Mouse (Mus musculus): Measurements from ENCODE around the gene Arl8b. TPM values are rescaled to one million over a fixed set of nuclear protein-coding genes. Genes with fewer than 3 reads are reported as not detected.
"Not testable (repeated sequence)": the region's sequence is repeated elsewhere in the genome, so short reads cannot be mapped to it uniquely, and the experiment has no call there.

The Arl8b gene
- polyA plus RNA-seq, 1 experiment from 2014 or later, result 65.9 TPM

- DNase-seq (ENCODE audit: low spot score), result no peak
- no peaks in the 10 kb centered on the region for H3K27me3 ChIP-seq (ENCODE audit: insufficient read depth, poor library complexity, severe bottlenecking)
- peaks cover 90% of the 10 kb centered on the region for H3K36me3 ChIP-seq
- H3K4me3 ChIP-seq, result no peak overlapping the region
- WGBS, result 93% methylated on average over 7 of the region's 7 CpGs
- no peak overlapping the region for H3K27ac ChIP-seq
- no peaks in the 10 kb centered on the region for H3K4me1 ChIP-seq (replicated peaks)
- no peaks in the 10 kb centered on the region for H3K9me3 ChIP-seq
These were observed 61.9 kb downstream of the Arl8b start for GRCm38 (mm10) chr6:108844771-108845170.

GRCm38 (mm10) chr6:108852088-108852670, 69.3 kb downstream of the Arl8b start:
- H3K27me3 ChIP-seq (ENCODE audit: insufficient read depth, poor library complexity, severe bottlenecking), result no peaks in the 10 kb centered on the region
- H3K9me3 ChIP-seq, result no peaks in the 10 kb centered on the region
- no peak overlapping the region for H3K4me3 ChIP-seq
- H3K4me1 ChIP-seq (replicated peaks), result no peaks in the 10 kb centered on the region
- H3K36me3 ChIP-seq, result peaks cover 96% of the 10 kb centered on the region
- H3K27ac ChIP-seq, result no peak overlapping the region
- WGBS, result 95% methylated on average over 8 of the region's 8 CpGs
- no peak for DNase-seq (ENCODE audit: low spot score)

- Histone ChIP-seq H3K27me3 (ENCODE audit: insufficient read depth, poor library complexity, severe bottlenecking) (no peaks in the 10 kb centered on the region), H3K36me3 (peaks cover 96% of the 10 kb centered on the region), H3K4me3 (no peak overlapping the region), H3K27ac (no peak overlapping the region), H3K9me3 (no peaks in the 10 kb centered on the region), H3K4me1 (replicated peaks) (no peaks in the 10 kb centered on the region)
- DNase-seq (ENCODE audit: low spot score), result no peak
- 96% methylated on average over 5 of the region's 5 CpGs for WGBS
These were observed 70.1 kb downstream of the Arl8b start for GRCm38 (mm10) chr6:108852986-108853385.

- Histone ChIP-seq H3K4me1 (replicated peaks) (no peaks in the 10 kb centered on the region), H3K27ac (no peak overlapping the region), H3K4me3 (no peak overlapping the region), H3K36me3 (peaks cover 62% of the 10 kb centered on the region), H3K9me3 (peaks cover 4% of the 10 kb centered on the region; the same call in 1 of the 2 replicates), H3K27me3 (ENCODE audit: insufficient read depth, poor library complexity, severe bottlenecking) (no peaks in the 10 kb centered on the region)
- DNase-seq (ENCODE audit: low spot score), result no peak
- 94% methylated on average over 9 of the region's 9 CpGs for WGBS
These were observed 75.7 kb downstream of the Arl8b start for GRCm38 (mm10) chr6:108858583-108858982.

- no peak for DNase-seq (ENCODE audit: low spot score)
- Histone ChIP-seq H3K9me3 (peaks cover 4% of the 10 kb centered on the region; the same call in 1 of the 2 replicates), H3K36me3 (peaks cover 36% of the 10 kb centered on the region), H3K4me1 (replicated peaks) (no peaks in the 10 kb centered on the region), H3K4me3 (no peak overlapping the region), H3K27ac (no peak overlapping the region), H3K27me3 (ENCODE audit: insufficient read depth, poor library complexity, severe bottlenecking) (no peaks in the 10 kb centered on the region)
- WGBS, result 82% methylated on average over 1 of the region's 1 CpGs
These were observed 78.3 kb downstream of the Arl8b start for GRCm38 (mm10) chr6:108861226-108861625.

GRCm38 (mm10) chr6:108862548-108862947, 79.6 kb downstream of the Arl8b start:
- H3K27ac ChIP-seq, result no peak overlapping the region
- no peaks in the 10 kb centered on the region for H3K27me3 ChIP-seq (ENCODE audit: insufficient read depth, poor library complexity, severe bottlenecking)
- peaks cover 4% of the 10 kb centered on the region; the same call in 1 of the 2 replicates for H3K9me3 ChIP-seq
- WGBS, result 85% methylated on average over 2 of the region's 2 CpGs
- no peaks in the 10 kb centered on the region for H3K4me1 ChIP-seq (replicated peaks)
- DNase-seq (ENCODE audit: low spot score), result no peak
- no peak overlapping the region for H3K4me3 ChIP-seq
- H3K36me3 ChIP-seq, result peaks cover 22% of the 10 kb centered on the region

- 85% methylated on average over 5 of the region's 5 CpGs for WGBS
- Histone ChIP-seq H3K27me3 (ENCODE audit: insufficient read depth, poor library complexity, severe bottlenecking) (no peaks in the 10 kb centered on the region), H3K27ac (no peak overlapping the region), H3K9me3 (peaks cover 4% of the 10 kb centered on the region; the same call in 1 of the 2 replicates), H3K36me3 (peaks cover 3% of the 10 kb centered on the region; the same call in 1 of the 2 replicates), H3K4me3 (no peak overlapping the region), H3K4me1 (replicated peaks) (no peaks in the 10 kb centered on the region)
- DNase-seq (ENCODE audit: low spot score), result no peak
These were observed 83.4 kb downstream of the Arl8b start for GRCm38 (mm10) chr6:108866317-108866716.

GRCm38 (mm10) chr6:108869031-108869430, 86.1 kb downstream of the Arl8b start:
- H3K27me3 ChIP-seq (ENCODE audit: insufficient read depth, poor library complexity, severe bottlenecking); DNase-seq (ENCODE audit: low spot score); H3K4me1 ChIP-seq (replicated peaks); H3K36me3 ChIP-seq; H3K27ac ChIP-seq; H3K9me3 ChIP-seq; H3K4me3 ChIP-seq: not testable (repeated sequence)
- WGBS, result 70% methylated on average over 2 of the region's 2 CpGs

- Histone ChIP-seq H3K4me3 (no peak overlapping the region), H3K9me3 (no peaks in the 10 kb centered on the region), H3K36me3 (no peaks in the 10 kb centered on the region), H3K27ac (no peak overlapping the region), H3K27me3 (ENCODE audit: insufficient read depth, poor library complexity, severe bottlenecking) (no peaks in the 10 kb centered on the region), H3K4me1 (replicated peaks) (no peaks in the 10 kb centered on the region)
- WGBS, result 88% methylated on average over 2 of the region's 2 CpGs
- no peak for DNase-seq (ENCODE audit: low spot score)
These were observed 87.5 kb downstream of the Arl8b start for GRCm38 (mm10) chr6:108870421-108870820.

GRCm38 (mm10) chr6:108871251-108871650, 88.4 kb downstream of the Arl8b start:
- WGBS, result 89% methylated on average over 4 of the region's 4 CpGs
- Histone ChIP-seq H3K27ac (no peak overlapping the region), H3K36me3 (no peaks in the 10 kb centered on the region), H3K4me1 (replicated peaks) (no peaks in the 10 kb centered on the region; the same call in 1 of the 2 replicates), H3K9me3 (no peaks in the 10 kb centered on the region), H3K27me3 (ENCODE audit: insufficient read depth, poor library complexity, severe bottlenecking) (no peaks in the 10 kb centered on the region), H3K4me3 (no peak overlapping the region)
- no peak for DNase-seq (ENCODE audit: low spot score)

Other genes starting within 250 kb of the Arl8b start
- gene Bhlhe40, start 122.5 kb upstream of the Arl8b start, polyA plus RNA-seq (2016; fragmentation: Nextera tagmentation; extraction: Ambion mirVana), result 1.7 and 1.9 TPM in 2 replicates
- gene Edem1, start 45.5 kb downstream of the Arl8b start, polyA plus RNA-seq (2016; fragmentation: Nextera tagmentation; extraction: Ambion mirVana), result 16.7 and 16.8 TPM in 2 replicates